Mouse (Mus musculus) kidney, postnatal 36 days (tissue): ENCODE measurements around the gene Dnajb5.

Experiments used
- DNase-seq, 2 experiments: peaks; one replicate each; pipeline ENCODE4 v3.0.0; 2021 to 2022; ENCODE audit warnings: mixed read lengths in 2 of 2

The Dnajb5 gene

GRCm38 (mm10) chr4:42949676-42950051, at the start of gene Dnajb5:
TSS of gene Dnajb5 (plus strand) at chr4:42949814.
- DNase-seq: peak; percentile 96 to 98

- DNase-seq: no peak
These were observed 48.7 kb upstream of the Dnajb5 start for GRCm38 (mm10) chr4:42900878-42901277.

GRCm38 (mm10) chr4:42902174-42902573, 47.4 kb upstream of the Dnajb5 start:
- peak in 1 of 2 experiments; percentile 32 for DNase-seq

GRCm38 (mm10) chr4:42902730-42903129, 46.9 kb upstream of the Dnajb5 start:
- DNase-seq: no peak

GRCm38 (mm10) chr4:42903942-42904341, 45.7 kb upstream of the Dnajb5 start:
- no peak for DNase-seq

- no peak for DNase-seq
These were observed 45.1 kb upstream of the Dnajb5 start for GRCm38 (mm10) chr4:42904523-42904922.

- DNase-seq: no peak
These were observed 44.6 kb upstream of the Dnajb5 start for GRCm38 (mm10) chr4:42904966-42905365.

- DNase-seq: no peak
These were observed 36.2 kb upstream of the Dnajb5 start for GRCm38 (mm10) chr4:42913391-42913790.

GRCm38 (mm10) chr4:42915311-42915710, 34.3 kb upstream of the Dnajb5 start:
- DNase-seq: no peak

- DNase-seq: no peak
These were observed 33.6 kb upstream of the Dnajb5 start for GRCm38 (mm10) chr4:42915966-42916365.

GRCm38 (mm10) chr4:42916617-42917401, 32.8 kb upstream of the Dnajb5 start, which contains the start of gene Phf24:
TSS of gene Phf24 (plus strand) at chr4:42916660.
- peak; percentile 6 to 46 for DNase-seq

GRCm38 (mm10) chr4:42917402-42917774, 32.2 kb upstream of the Dnajb5 start:
- DNase-seq: no peak

GRCm38 (mm10) chr4:42920726-42921125, 28.9 kb upstream of the Dnajb5 start:
- DNase-seq: no peak

GRCm38 (mm10) chr4:42921536-42921935, 28.1 kb upstream of the Dnajb5 start:
- DNase-seq: no peak

- no peak for DNase-seq
These were observed 27.6 kb upstream of the Dnajb5 start for GRCm38 (mm10) chr4:42922056-42922455.

- no peak for DNase-seq
These were observed 27.2 kb upstream of the Dnajb5 start for GRCm38 (mm10) chr4:42922461-42922860.

- no peak for DNase-seq
These were observed 25.4 kb upstream of the Dnajb5 start for GRCm38 (mm10) chr4:42924095-42924710.

- no peak for DNase-seq
These were observed 21.4 kb upstream of the Dnajb5 start for GRCm38 (mm10) chr4:42928209-42928608.

- DNase-seq: no peak
These were observed 20.7 kb upstream of the Dnajb5 start for GRCm38 (mm10) chr4:42928952-42929351.

- peak in 1 of 2 experiments; percentile 39 for DNase-seq
These were observed 17.2 kb upstream of the Dnajb5 start for GRCm38 (mm10) chr4:42932229-42932969.

GRCm38 (mm10) chr4:42933630-42934029, 16.0 kb upstream of the Dnajb5 start:
- DNase-seq: peak; percentile 51 to 77

- DNase-seq: no peak
These were observed 8.2 kb upstream of the Dnajb5 start for GRCm38 (mm10) chr4:42941396-42941795.

- DNase-seq: no peak
These were observed 6.3 kb upstream of the Dnajb5 start for GRCm38 (mm10) chr4:42943341-42943740.

- DNase-seq: no peak
These were observed 5.4 kb upstream of the Dnajb5 start for GRCm38 (mm10) chr4:42944185-42944584.
